Mouse (Mus musculus): ENCODE measurements around the gene Nudt9.
"Not testable (repeated sequence)": the region's sequence is repeated elsewhere in the genome, so short reads cannot be mapped to it uniquely, and the experiment has no call there.

Nudt9 gene

DNA sequence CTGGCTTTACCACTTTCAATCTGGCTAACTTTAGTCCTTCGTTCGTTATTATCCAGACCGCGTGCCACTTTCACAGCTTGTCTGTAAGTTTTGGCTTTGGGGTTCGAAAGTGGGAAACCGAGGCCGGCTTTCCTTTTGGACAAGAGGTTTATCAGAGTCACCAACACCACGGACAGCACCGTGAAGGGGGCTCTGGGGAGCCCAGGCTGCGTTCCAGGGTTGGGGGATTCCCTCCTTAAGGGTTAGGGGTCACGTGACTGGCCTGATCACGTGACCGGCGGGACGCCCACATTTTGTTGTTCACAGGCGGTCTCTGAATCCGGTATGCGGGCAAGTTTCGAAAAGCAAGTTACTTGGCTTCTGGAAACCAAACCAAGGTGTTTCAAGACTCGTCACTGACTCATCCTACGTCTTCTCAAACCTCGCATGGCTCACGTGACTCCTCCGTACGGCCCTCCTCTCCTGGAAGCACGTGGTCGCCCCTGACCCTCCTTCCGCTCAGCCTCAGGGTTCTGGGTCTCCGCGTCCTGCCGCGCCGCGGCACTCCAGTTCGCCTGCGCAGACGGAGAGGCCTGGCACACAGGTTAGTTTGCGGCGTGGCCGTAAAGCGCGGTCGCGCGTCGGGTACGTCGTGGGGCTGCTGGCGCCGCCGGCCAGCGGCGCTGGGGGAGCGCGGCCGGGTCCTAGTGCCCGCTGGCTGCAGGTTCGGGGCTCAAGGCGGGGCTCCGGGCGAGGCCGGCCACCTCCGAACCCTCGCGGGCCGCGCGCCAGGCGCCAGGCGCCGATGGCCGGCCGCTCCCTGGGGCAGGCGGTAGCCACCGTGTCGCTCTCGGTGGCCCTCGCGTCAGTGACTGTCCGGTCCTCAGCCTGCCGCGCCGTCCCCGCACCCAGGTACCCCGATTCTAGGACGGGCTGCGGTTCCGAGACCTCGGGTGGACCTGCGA is at the start of gene Nudt9:
TSS of gene Nudt9 (plus strand) at position 51 of the 944 bp plus-strand sequence.
- DNase-seq (ENCODE audit: low read depth, low spot score), result peak; percentile 99

DNA sequence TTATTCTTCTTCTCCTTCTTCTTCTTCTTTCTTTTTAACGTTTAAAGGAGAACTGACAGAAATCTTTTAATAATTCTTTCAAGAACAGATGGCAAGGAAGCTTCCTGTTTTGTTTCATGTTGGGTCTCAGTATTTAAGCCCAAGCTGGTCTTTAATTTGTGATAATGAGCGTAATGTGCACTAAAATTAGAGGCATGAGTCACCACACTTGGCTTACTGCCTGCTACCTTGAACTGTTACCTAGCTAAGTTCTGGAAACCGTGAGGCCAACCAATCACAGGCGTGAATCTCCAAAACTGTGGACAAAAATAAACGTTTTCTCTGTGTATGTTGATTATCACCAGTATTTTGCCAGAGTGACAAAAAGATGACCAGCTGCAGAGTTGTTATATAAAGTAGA is 47.4 kb upstream of the Nudt9 start:
- no peak for DNase-seq (ENCODE audit: low read depth, low spot score)

DNA sequence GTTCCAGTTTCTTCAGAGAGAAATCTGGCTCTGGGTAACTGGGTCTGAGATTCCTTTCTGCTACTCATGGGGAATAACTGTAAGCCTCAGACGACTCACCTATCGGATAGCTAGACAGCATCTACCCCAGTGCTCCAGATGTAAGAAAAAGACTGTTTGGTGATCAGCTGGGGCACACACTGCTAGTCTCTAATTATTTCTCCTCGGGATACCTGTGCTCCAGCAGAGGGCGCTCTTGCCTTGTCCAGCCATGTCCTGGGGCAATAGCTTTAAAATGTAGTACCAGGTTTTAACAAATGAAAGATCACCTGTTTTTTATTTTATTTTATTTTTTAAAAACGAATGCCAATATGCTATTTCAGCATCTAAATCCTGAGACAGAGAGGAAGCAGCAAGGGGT is 46.4 kb upstream of the Nudt9 start:
- DNase-seq (ENCODE audit: low read depth, low spot score), result peak; percentile 83

DNA sequence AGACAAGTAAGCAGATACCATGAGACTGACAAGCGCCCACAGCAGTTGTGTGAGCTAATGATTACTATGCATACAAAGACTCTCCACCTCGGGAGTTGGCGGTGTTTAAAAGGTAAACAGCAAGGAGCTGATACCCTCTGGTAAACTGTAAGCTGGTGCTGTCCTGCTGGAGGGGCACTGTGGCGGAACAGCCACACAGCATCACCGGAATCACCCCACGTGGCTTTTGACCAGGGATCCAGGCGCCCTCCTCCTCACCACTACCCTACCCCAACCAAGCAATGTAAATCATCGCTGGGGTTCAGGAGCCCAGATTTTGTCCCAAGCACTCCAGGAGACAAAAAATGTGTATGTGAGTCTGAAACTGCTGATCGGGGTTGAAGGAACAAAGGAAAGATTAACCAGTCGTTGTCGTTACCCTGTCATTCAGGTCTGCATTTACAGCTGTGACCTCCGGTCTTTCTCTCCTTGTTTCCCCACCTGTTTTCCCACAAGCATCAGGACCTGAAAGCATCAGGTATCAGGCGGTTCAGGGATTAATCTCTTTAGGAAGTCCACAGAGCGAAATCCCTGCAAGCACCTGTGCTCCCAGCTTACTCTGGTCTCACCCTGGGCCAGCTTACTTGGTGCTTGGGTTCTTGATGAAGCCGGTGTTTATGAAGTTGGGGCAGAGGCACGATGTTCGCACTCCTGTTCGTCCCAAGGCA is 43.4 kb upstream of the Nudt9 start:
- DNase-seq (ENCODE audit: low read depth, low spot score), result peak; percentile 59

DNA sequence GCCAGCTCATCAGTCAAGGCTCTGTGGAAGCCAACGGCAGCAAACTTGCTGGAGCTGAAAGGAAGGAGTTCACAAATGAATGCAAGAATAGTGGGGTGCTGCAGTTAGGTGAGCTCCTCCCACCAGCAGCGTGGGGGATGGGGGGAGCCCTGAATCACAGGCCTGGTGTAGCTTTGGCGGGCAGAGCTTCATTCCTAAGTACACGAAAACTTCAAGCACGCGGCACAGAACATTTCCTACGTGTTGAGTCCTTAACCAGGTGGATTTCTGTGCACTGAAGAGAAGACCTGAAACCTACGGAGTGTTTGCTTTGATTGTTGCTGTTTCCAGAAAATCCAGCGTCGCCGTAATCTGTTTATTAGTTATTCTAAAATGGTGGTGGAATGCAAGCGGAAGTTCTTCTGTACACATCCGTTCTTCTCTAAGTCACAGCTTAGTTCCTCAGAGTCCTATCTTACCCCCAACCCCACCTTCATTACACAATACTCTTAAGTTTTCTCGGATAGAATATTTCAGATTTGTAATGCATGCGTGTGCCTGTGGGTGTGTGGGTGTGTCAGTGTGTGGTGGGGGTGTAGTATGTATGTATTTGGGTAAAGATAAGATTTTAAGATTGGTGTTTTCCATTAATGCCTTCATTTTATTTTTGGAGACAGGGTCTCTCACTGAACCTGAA is 42.7 kb upstream of the Nudt9 start:
- DNase-seq (ENCODE audit: low read depth, low spot score), result no peak

DNA sequence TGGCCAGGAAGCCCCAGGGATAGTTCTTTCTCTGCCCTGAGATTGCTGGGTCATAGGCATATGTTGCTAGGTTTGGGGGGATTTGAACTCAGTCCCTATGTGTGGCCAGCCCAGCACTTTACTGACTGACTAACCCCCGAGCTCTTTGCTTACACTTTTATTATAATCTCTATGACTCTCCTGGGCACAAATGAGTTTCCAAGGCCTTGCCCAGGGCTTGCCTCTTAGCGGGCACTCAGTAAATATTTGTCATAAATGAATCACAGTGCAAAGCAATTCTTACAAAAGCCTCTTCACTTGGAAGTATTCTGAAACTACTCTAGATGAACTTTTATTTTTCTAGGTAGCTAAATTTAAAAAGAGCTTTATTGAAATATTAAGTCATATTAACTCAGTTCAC is 42.2 kb upstream of the Nudt9 start:
- DNase-seq (ENCODE audit: low read depth, low spot score), result no peak

DNA sequence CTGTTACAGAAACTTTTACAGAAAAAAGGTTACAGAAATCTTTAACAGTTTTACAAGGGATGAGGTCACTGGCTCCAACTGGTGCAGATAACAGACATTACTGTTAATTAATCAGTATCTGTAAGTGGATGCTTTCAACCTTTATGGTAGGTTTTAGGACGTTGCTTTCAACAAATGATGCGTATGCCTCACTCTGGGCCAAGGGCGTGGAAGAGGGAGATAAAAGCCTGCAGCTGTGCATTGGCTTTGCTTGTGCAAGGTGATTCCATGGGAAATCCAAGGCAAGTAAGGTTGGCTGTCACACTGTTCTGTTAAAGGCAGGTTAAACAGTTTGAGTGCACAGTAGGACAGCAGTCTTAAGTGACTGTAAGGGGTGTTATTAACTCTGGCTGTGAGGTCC is 39.3 kb upstream of the Nudt9 start:
- DNase-seq (ENCODE audit: low read depth, low spot score), result no peak

DNA sequence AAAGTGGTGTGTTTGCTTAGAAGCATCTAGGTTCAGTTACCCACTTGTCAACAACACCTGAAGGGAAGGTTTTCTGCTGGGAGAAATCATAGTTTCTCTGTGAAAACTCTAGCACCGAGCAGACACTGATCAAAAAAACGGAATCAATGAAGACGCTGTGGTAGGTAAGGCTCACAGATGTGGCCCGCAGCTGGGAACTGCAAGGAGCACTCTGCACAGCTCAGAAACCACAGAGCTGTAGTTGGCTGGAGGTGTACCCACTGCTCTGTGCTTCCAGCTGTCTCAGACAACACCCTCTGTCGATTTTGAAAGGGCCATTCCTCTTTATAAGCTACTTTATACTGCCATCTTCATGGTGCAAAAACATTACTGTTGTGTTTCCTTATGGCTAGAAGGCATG is 38.3 kb upstream of the Nudt9 start:
- no peak for DNase-seq (ENCODE audit: low read depth, low spot score)

DNA sequence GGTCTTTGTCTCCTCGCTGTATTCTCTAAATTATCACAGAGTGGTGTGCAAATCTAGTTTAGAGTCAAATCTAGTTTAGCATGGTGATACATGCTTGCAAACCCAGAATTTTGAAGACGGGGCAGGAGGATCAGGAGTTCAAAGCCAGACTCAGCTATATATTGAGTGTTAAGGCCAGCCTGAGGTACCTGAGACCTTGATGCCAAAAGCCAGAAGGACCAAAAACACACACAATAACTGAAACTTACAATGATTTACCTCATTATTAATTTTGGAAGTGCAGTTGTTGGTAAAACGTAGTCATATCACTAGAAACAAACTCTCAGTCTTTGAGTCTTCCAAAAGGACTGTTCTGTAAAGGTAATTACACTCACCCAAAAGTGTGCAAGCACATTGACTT is 36.7 kb upstream of the Nudt9 start:
- DNase-seq (ENCODE audit: low read depth, low spot score), result no peak

DNA sequence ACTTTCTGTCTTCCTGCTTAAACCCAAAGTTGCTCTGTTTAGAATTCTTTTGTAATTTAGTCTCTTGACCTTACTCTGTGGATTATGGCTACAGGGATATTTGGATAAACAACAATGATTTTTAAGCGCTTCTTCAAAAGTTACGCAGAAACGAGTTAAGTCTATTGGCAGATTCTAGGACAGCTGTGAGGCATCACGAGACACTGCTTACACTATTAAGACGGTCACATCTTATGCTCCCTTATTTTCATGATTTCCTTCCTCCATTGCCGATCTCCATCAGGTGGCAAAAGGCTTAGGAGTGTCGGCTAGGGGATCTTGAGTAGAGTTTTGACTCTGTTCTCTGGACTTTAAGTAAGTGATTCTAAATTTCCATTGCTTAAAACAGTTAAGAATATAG is 35.8 kb upstream of the Nudt9 start:
- DNase-seq (ENCODE audit: low read depth, low spot score), result no peak

DNA sequence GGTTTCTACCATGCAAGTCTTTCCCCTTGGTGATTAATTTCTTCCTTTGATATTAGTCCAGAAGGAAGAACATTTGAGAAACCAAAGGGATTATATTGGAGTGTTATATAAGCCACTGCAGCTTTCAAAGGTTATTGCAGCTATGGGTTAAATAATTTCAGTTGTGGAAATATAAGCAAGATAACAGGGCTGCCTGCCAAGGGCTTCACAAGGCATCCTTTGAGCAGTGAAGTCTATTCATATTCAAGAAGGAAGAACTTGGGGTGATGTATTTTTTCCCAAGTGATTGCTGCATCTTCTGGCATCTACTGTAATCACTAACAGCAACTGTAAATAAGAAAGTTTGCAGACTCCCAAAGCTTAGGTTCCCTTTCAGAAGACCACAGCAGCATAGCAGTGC is 34.7 kb upstream of the Nudt9 start:
- no peak for DNase-seq (ENCODE audit: low read depth, low spot score)

DNA sequence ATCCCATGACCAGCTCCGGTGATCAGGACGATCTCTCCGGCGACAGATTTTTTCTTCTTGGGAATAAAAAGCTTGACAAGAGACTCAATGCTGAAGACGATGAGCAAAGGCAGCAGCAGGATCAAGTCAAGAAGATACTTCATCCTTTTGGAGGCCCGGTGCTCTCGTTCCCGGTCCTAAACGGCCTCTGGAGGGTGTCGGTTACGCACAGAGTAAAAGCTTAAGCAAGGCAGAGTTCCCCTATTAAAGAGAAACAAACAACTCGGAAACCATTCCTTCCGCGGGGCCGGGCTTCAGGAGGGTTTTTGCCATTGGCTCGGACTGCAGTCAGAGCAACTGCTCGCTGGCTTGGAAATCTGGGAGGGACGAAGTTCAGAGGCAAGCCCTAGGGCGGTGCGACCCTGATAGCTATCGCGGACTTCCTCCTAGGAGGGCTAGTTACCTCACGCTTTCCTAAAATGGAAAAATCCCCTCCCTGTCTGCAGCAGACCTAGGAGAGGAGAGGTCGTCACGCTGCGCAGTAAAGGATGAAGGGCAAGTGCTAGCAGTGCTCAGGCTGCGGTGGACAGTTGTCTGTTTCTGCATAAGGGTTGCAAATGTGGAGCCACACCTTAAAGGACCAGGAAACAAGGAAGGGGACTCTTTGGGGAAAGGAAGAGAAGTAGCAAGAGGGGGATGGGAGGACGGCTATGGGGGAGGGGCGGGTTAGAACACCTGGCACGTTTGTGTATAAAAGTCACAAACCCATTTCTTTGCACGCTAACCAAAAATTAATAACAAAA is 24.3 kb upstream of the Nudt9 start, which contains the start of gene Hsd17b11:
TSS of gene Hsd17b11 (minus strand) at position 323 of the 782 bp plus-strand sequence.
- peak; percentile 94 for DNase-seq (ENCODE audit: low read depth, low spot score)

DNA sequence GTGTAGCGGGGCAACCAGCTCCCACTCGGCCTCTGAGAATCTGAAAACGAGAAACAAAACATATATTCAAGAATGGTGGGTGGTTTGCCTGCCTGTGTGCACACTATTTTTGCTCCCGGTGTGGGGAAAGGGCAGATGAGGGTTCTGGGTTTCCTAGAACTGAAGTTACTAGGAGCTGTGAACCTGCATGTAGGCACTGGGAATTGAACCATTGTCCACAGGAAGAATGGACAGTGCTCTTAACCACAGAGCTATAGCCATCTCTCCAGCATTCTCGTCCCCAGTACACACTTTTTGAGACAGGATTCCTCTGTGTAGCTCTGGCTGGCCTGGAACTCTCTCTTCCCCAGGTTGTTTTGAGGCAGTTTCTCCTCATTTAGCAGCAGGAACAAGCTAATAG is 23.5 kb upstream of the Nudt9 start:
- no peak for DNase-seq (ENCODE audit: low read depth, low spot score)

DNA sequence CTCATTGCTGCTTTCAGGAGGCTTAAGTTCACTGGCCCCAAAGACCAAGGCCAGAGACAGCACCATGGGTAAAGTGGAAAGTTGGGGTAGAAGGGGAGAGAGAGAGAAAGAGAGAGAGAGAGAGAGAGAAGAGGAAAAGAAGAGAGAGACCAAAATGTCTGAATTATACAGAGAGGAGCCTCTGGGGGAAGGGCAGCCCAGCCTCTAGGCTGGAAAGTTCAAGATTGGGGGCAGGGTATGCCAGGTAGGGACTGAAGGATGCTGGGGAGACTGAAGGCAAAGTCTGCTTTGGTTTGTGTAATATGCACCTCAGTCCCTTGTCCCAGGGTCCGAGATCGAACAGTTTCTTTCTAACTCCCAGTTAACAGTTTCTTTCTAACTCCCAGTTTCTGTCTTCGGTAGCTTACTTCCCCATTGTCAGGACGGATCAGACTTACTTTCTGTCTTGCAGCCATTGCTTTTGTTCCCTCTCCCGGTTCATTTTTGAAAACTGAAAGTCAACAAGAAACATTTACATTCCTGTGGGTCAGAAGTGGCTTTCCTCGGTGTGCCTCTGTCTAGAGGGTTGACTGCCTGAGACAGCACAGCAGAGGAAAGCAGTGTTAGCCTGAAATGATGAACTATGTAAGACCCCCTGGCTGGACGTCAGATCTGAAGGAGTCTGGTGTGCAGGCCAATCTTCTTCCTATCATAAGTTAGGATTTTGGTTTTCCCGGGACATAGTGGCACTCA is 22.7 kb upstream of the Nudt9 start:
- DNase-seq (ENCODE audit: low read depth, low spot score), result no peak

DNA sequence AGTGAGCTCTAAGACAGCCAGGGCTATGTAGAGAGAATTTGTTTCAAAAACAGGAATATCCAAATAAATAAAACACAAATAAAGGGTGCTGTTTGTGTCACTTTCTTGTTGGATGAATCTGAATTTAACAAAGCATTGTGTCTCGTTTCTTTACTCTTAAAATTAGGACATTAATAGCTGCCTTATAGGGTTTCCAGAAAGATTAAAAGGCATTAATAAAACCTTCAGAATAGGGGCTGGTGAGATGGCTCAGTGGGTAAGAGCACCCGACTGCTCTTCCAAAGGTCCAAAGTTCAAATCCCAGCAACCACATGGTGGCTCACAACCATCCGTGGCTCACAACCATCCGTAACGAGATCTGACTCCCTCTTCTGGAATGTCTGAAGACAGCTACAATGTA is 21.9 kb upstream of the Nudt9 start:
- not testable (repeated sequence) for DNase-seq (ENCODE audit: low read depth, low spot score)

DNA sequence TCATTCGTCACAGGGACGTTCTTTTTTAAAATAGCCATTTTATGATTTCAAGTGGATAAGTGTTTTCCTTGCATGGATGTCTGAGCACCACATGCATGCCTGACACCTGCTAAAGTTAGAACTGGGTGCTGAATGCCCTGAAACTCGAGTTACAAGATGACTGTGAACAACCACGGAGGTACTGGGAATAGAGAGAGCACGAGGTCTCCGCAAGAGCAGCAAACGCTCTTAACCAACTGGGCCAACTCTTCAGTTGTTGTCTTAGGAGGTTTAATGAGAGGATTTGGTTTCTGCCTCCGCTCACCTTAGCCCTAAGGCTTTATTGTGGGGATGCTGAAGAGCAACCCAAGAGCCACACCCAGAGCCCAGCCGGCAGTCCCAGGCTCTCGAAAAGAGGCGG is 21.3 kb upstream of the Nudt9 start:
- peak; percentile 18 for DNase-seq (ENCODE audit: low read depth, low spot score)

DNA sequence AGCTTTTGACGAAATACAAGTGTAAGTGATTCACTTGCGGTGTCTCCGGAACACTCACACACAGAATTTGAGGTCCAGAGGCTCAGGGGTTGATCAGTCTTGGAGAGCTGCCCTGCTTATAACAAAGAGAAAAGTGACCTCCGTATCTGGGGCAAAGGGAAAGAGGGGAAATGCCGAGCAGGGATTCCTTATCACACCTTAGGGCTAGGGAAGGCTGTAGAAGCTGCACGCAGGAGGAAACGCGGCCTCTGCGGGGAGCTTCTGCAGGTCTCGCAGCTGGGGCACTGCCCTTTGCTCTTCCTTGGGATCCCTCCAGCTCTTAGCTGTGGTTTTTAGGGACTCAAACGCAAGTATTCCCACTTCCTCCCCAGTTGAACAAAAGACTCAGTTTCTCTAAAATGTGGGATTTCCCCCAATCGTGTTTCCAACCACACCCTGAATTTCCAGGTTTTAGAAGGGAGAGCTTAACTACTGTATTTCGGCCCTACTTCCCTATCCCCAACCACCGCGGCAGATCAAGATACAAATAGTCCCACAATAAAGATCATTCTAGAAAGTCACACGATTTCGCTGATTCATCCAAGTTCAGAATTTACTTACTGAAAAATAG is 20.8 kb upstream of the Nudt9 start:
- peak; percentile 27 for DNase-seq (ENCODE audit: low read depth, low spot score)

DNA sequence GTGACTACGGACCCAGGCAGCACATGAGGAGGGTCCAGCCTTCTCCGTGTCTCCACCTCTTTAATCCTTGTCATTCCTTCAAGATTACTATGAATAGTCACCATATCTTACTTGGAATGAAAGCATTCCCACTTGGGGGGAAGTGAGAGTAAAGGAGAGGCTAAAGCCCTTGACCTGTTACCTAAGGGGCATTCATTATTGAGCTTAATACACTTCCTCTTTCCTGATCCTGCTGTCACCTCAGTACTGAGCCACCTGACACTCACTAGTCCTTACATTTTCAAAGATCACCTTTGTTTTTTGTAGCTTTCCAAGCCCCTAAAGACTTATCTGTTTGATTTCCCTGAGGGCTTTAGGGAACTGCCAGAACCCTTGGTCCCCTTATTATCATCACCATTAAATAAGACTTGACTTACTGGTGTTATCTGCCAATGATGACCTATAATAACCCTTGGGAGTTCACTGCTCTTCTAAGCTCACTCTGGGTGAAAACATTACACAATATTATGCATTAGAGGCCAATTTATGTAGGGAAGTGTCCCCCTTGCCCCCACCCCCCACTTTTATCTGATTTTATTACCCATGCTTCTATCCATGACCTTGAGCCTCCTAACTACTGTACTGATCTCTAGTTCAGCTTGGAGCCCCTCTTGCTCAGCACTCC is 13.5 kb upstream of the Nudt9 start:
- DNase-seq (ENCODE audit: low read depth, low spot score), result no peak

DNA sequence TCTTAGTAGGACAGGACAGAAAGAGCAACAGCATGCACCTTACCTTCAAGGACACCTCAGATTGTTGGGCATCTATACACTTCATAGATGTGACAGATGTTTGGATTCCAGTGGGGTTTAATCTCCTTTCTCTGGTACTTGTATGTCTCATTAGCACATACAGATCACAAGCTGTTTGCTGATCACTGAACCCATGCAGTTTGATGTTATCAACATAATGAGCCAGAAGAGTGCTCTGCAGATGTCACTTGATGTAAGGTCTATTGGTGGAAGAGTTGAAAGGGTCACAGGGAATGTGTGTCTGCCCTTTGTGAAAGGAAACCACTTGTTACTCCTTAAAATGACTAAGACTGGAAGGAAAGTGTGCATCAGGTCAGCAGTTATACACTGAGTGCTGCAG is 11.0 kb upstream of the Nudt9 start:
- no peak for DNase-seq (ENCODE audit: low read depth, low spot score)

DNA sequence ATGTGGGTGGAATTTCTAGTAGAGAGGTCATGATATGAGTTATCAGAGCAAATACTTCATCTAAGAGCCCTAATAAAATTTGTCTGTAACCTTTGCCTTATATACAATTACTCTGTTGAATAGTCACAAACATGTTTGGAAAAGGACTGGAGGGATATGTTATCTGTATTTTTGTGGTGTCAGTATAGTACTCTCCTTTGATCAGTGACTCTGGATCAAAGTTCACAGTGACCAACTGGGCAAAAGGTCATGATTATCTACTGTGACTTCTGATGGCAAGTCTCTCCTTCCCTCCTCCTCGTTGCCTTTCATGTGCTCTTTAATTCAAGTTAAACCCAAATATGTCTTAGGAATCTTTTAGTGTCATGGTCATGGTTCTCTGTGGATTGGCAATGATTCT is 10.3 kb upstream of the Nudt9 start:
- no peak for DNase-seq (ENCODE audit: low read depth, low spot score)
